Mouse (Mus musculus) megakaryocyte, embryonic 14.5 days (primary cell): ENCODE data around the gene Rgma.

ENCODE experiments used
- FLI1 ChIP-seq: IDR thresholded peaks from 2 replicates; pipeline ENCODE4 v1.6.1; 2012; ENCODE audit warnings: low read length, inconsistent platforms, mixed read lengths
- GATA1 ChIP-seq: IDR thresholded peaks from 3 replicates; pipeline ENCODE4 v1.6.1; 2012; ENCODE audit warnings: mixed read lengths, low read length, inconsistent platforms, borderline replicate concordance

DNA sequence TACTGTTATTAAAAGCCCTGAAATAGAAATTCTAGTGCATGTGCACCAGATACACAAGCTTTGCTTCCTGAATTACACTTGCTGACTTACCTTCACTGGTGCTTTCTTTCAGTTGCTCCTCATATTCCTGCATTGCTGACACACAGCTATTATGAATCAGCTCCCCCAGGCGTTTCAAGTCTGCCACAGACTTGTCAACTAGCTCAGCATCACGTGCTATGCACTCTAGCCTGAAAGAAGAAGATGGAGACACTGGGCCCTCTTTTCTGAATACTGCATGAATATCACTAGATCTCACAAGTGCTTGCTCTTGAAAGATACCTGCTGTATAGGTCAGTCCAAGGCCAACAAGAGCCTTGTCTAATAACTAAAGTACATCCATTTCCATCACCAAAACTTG lies 88.2 kb downstream of the Rgma start:
- TF ChIP-seq FLI1: no peak
- TF ChIP-seq GATA1: no peak
